Mouse (Mus musculus) layer of hippocampus, postnatal 36 days (tissue): Measurements from ENCODE around the gene Insc. TPM values are rescaled to one million over a fixed set of nuclear protein-coding genes. Genes with fewer than 3 reads are reported as not detected.
A peak's percentile ranks its signal among the peaks of the same experiment; 100 is the strongest.
"Not testable (repeated sequence)": the region's sequence is repeated elsewhere in the genome, so short reads cannot be mapped to it uniquely, and the experiment has no call there.

Source experiments
- DNase-seq, 2 experiments: peaks; one replicate each; pipeline ENCODE4 v3.0.0; 2022
- total RNA-seq, 2 experiments: library from RNA; stranded (reverse); gene quantifications; 2 replicates each; pipeline ENCODE4 v1.2.3; 2021

Gene Insc
- total RNA-seq, result 1 to 10 TPM; 4.2 to 6.1 TPM

- no peak for DNase-seq
Measured at GRCm38 (mm10) chr7:114743022-114743780, at the start of gene Insc. Gene Insc (plus strand): TSS chr7:114743694.

GRCm38 (mm10) chr7:114700871-114701270 lies 42.6 kb upstream of the Insc start:
- DNase-seq, result no peak

GRCm38 (mm10) chr7:114706716-114707115 lies 36.8 kb upstream of the Insc start:
- no peak for DNase-seq

- DNase-seq, result no peak
Measured at GRCm38 (mm10) chr7:114707398-114707797, 36.1 kb upstream of the Insc start.

- no peak for DNase-seq
Measured at GRCm38 (mm10) chr7:114710419-114710818, 33.1 kb upstream of the Insc start.

- DNase-seq, result no peak
Measured at GRCm38 (mm10) chr7:114712523-114712922, 31.0 kb upstream of the Insc start.

GRCm38 (mm10) chr7:114718300-114718699 lies 25.2 kb upstream of the Insc start, which contains the start of gene Calcb:
Gene Calcb (plus strand): TSS chr7:114718643.
- DNase-seq, result no peak

- DNase-seq, result peak in 1 of 2 experiments; percentile 10
Measured at GRCm38 (mm10) chr7:114719381-114720131, 23.9 kb upstream of the Insc start.

- DNase-seq, result not testable (repeated sequence)
Measured at GRCm38 (mm10) chr7:114729696-114730095, 13.8 kb upstream of the Insc start.

GRCm38 (mm10) chr7:114731175-114731574 lies 12.3 kb upstream of the Insc start:
- DNase-seq, result no peak

GRCm38 (mm10) chr7:114731700-114732099 lies 11.8 kb upstream of the Insc start:
- not testable (repeated sequence) for DNase-seq

- DNase-seq, result no peak
Measured at GRCm38 (mm10) chr7:114736256-114736655, 7.2 kb upstream of the Insc start.

GRCm38 (mm10) chr7:114738166-114738565 lies 5.3 kb upstream of the Insc start:
- DNase-seq, result no peak

GRCm38 (mm10) chr7:114740360-114741165 lies 2.9 kb upstream of the Insc start:
- DNase-seq, result no peak

- DNase-seq, result no peak
Measured at GRCm38 (mm10) chr7:114744639-114745245, 1.2 kb downstream of the Insc start.

- DNase-seq, result peak; percentile 11 to 23
Measured at GRCm38 (mm10) chr7:114745481-114746271, 2.2 kb downstream of the Insc start.

GRCm38 (mm10) chr7:114747596-114747995 lies 4.1 kb downstream of the Insc start:
- DNase-seq, result peak; percentile 21 to 35

- no peak for DNase-seq
Measured at GRCm38 (mm10) chr7:114748239-114748638, 4.7 kb downstream of the Insc start.

- no peak for DNase-seq
Measured at GRCm38 (mm10) chr7:114753471-114753870, 10.0 kb downstream of the Insc start.

GRCm38 (mm10) chr7:114754196-114754595 lies 10.7 kb downstream of the Insc start:
- no peak for DNase-seq

GRCm38 (mm10) chr7:114754626-114755025 lies 11.1 kb downstream of the Insc start:
- DNase-seq, result no peak
